Mouse (Mus musculus): ENCODE results near the gene Slc31a1. TPM values are rescaled to one million over a fixed set of nuclear protein-coding genes. Genes with fewer than 3 reads are reported as not detected.

The Slc31a1 gene
- total and polyA plus RNA-seq, 2 experiments from 2014 or later: 17.8 to 35.1 TPM

DNA sequence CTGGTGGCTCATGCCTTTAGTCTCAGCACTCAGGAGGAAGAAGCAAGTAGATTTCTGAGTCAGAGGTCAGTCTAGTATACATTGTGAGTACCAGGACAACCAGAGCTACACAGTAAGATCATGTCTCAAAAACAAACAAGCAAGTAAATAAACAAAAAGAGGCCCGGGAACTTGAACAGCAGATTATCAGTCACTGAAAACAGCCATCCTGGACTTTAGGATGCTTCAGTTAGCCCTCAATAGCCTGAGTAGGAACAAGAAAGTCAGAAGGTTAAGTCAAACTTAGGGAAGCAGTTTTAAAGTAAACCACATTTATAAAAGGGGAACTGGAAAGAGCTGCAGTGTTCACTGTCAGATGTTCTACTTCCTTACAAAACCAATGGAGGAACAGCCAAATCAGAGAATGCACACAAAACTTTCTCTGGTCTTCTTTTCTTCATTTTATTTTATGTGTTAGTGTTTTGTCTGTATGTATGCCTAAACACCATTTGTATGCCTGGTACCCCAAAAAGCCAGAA, 2.8 kb upstream of the Slc31a1 start:
- no peak overlapping the region for H3K4me3 ChIP-seq (ENCODE audit: low read depth, low read length)
- DNase-seq (ENCODE audit: low spot score) (no peak), ATAC-seq (ENCODE audit: insufficient read depth, low read depth) (no peak)
- no peaks in the 10 kb centered on the region for H3K9me3 ChIP-seq (replicated peaks; ENCODE audit: control insufficient read depth, low read length)
- no peak for TF ChIP-seq EP300 (IDR thresholded peaks at IDR 0.05; ENCODE audit: low read depth)
- TF ChIP-seq CTCF (IDR thresholded peaks at IDR 0.05; ENCODE audit: low read depth): no peak
- no peak overlapping the region for H3K4me2 ChIP-seq (ENCODE audit: low read depth, low read length)
- no peak overlapping the region for H3K27ac ChIP-seq (ENCODE audit: low read depth)
- H3K36me3 ChIP-seq (replicated peaks; ENCODE audit: control insufficient read depth, insufficient read depth, low read length): peaks cover 18% of the 10 kb centered on the region
- no peak overlapping the region for H3K9ac ChIP-seq (replicated peaks; ENCODE audit: low read depth, low read length)
- peaks cover 16% of the 10 kb centered on the region for H3K4me1 ChIP-seq (ENCODE audit: control insufficient read depth, insufficient read depth)
- no peaks in the 10 kb centered on the region for H3K27me3 ChIP-seq (ENCODE audit: control insufficient read depth, insufficient read depth, low read length)
- 83% methylated on average over 1 of the region's 1 CpGs for WGBS

DNA sequence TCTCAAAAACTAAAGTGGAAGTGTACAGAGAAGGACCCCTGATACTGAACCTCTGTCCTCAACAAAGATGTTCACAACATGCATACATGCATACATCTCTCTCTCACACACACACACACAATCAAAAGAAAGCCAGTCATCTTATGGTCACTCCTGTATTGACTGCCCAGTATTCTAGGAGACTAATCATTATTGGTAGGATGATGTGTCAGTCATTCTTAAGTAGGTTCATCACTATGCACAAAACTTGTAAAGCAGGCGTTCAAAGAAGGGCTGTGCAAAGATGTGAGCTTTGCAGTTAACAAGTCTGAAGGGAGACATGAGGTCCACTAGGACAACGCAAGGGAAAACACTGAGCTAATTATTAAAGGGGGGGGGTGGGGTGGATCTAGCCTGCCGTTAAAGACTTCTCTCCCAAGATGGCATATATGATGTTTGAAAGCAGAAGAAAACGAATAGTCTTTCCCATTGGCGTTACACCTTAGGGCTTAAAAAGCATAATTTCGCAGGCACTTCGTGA, 1.2 kb upstream of the Slc31a1 start:
- ATAC-seq (ENCODE audit: insufficient read depth, low read depth) (no peak), DNase-seq (ENCODE audit: low spot score) (no peak)
- H3K4me1 ChIP-seq (ENCODE audit: control insufficient read depth, insufficient read depth): peaks cover 16% of the 10 kb centered on the region
- no peak for TF ChIP-seq EP300 (IDR thresholded peaks at IDR 0.05; ENCODE audit: low read depth)
- H3K27ac ChIP-seq (ENCODE audit: low read depth): no peak overlapping the region
- no peaks in the 10 kb centered on the region for H3K9me3 ChIP-seq (replicated peaks; ENCODE audit: control insufficient read depth, low read length)
- peak overlapping the region; percentile 91 for H3K4me3 ChIP-seq (ENCODE audit: low read depth, low read length)
- no peaks in the 10 kb centered on the region for H3K27me3 ChIP-seq (ENCODE audit: control insufficient read depth, insufficient read depth, low read length)
- 43% methylated on average over 7 of the region's 7 CpGs for WGBS
- H3K4me2 ChIP-seq (ENCODE audit: low read depth, low read length): peak overlapping the region; percentile 76
- H3K36me3 ChIP-seq (replicated peaks; ENCODE audit: control insufficient read depth, insufficient read depth, low read length): peaks cover 18% of the 10 kb centered on the region
- peak overlapping the region; percentile 87 for H3K9ac ChIP-seq (replicated peaks; ENCODE audit: low read depth, low read length)

DNA sequence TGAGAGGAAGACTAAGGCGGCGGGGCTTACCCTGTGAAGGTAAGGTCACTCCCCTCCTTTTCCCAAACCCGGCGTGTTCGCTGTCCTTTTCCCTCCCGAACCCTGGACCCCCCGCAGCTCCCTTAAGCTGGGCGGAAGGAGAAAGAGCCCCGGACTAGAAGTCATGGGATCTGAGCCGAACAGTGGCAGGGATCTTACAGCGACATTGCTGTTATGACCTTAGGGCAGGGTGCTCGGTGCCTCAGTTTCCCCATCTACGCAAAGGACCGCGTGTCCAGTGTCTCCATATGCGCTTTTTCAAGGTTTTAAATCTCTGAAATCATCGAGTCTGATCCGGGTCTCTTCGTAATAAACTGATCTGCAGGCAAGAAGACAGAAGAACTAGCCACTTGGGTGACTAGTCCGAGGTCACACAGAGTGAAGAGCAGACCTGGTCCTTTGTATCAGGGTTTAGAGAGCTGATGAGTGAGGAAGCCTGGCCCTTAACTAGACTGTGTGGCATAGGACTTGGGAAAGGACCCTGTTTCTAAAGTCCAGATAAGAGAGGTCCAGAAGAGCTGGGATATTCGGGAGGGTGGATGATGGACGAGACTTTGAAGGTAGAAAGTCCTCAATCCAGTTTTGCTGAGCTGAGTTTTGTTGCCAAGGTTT, 403 bp downstream of the Slc31a1 start:
- peak; percentile 24; the same call in 1 of the 2 replicates for ATAC-seq (ENCODE audit: insufficient read depth, low read depth)
- DNase-seq (ENCODE audit: low spot score): no peak

DNA sequence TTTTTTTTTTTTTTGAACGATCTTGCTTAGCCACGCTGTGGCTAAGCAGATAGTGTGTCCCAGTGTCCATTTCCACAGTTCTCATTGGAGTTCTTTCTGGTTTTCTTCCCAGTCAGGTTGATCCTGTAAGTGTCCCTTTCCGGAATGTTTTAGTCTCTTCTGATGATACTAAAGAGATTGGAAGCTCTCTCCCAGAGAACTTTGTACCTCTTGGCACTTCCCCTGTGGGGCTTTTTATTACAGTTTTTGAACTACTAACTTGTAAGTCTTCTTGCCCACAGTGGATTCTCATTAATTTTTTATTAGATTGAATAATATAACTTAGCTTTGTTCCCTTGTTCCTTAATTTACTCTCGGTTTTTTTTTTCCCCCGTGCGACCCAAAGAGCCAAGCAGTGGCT, 1.0 kb downstream of the Slc31a1 start:
- H3K27me3 ChIP-seq (ENCODE audit: control insufficient read depth, insufficient read depth, low read length): no peaks in the 10 kb centered on the region
- H3K4me3 ChIP-seq (ENCODE audit: low read depth, low read length): peak overlapping the region; percentile 91
- peaks cover 11% of the 10 kb centered on the region for H3K36me3 ChIP-seq (replicated peaks; ENCODE audit: control insufficient read depth, insufficient read depth, low read length)
- H3K4me2 ChIP-seq (ENCODE audit: low read depth, low read length): peak overlapping the region; percentile 74
- H3K9ac ChIP-seq (replicated peaks; ENCODE audit: low read depth, low read length): peak overlapping the region; percentile 81
- DNase-seq (ENCODE audit: low spot score) (no peak), ATAC-seq (ENCODE audit: insufficient read depth, low read depth) (no peak)
- H3K4me1 ChIP-seq (ENCODE audit: control insufficient read depth, insufficient read depth): peaks cover 16% of the 10 kb centered on the region
- TF ChIP-seq CTCF (IDR thresholded peaks at IDR 0.05; ENCODE audit: low read depth) (no peak), EP300 (IDR thresholded peaks at IDR 0.05; ENCODE audit: low read depth) (no peak)
- H3K9me3 ChIP-seq (replicated peaks; ENCODE audit: control insufficient read depth, low read length): no peaks in the 10 kb centered on the region
- WGBS: 8% methylated on average over 6 of the region's 6 CpGs
- H3K27ac ChIP-seq (ENCODE audit: low read depth): peak overlapping the region; percentile 87

More for the DNA sequence above, 403 bp downstream of the Slc31a1 start:
- H3K27me3 ChIP-seq (ENCODE audit: control insufficient read depth, insufficient read depth, low read length): no peaks in the 10 kb centered on the region
- under 1% methylated on average over 20 of the region's 22 CpGs for WGBS
- peak overlapping the region; percentile 74 for H3K4me2 ChIP-seq (ENCODE audit: low read depth, low read length)
- peaks cover 18% of the 10 kb centered on the region for H3K36me3 ChIP-seq (replicated peaks; ENCODE audit: control insufficient read depth, insufficient read depth, low read length)
- peak overlapping the region; percentile 81 for H3K9ac ChIP-seq (replicated peaks; ENCODE audit: low read depth, low read length)
- TF ChIP-seq CTCF (IDR thresholded peaks at IDR 0.05; ENCODE audit: low read depth) (no peak), EP300 (IDR thresholded peaks at IDR 0.05; ENCODE audit: low read depth) (no peak)
- peak overlapping the region; percentile 91 for H3K4me3 ChIP-seq (ENCODE audit: low read depth, low read length)
- no peaks in the 10 kb centered on the region for H3K9me3 ChIP-seq (replicated peaks; ENCODE audit: control insufficient read depth, low read length)
- peak overlapping the region; percentile 87 for H3K27ac ChIP-seq (ENCODE audit: low read depth)
- peaks cover 16% of the 10 kb centered on the region for H3K4me1 ChIP-seq (ENCODE audit: control insufficient read depth, insufficient read depth)

DNA sequence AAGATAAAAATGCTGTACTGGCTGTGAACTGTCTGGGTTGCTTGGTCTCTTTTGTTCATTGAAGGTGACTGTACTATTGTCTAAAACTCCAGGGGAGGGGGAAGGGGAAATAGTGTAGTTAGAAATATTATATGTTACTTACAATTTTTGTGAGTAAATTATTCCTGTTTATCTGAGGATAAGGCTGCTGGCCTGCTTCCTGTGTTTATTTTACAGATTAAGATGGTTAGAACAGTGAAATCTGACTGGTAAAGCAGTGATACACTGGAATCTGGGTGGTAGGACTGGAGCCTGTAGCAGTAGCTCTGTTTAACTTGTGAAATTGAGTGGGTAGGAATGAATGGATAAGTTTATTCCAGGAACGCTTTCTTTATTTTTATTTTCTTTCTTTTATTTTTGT, 1.5 kb downstream of the Slc31a1 start:
- WGBS: 78% methylated on average over 1 of the region's 1 CpGs

More for the DNA sequence above, 1.5 kb downstream of the Slc31a1 start:
- Histone ChIP-seq H3K9ac (replicated peaks; ENCODE audit: low read depth, low read length) (peak overlapping the region; percentile 81), H3K9me3 (replicated peaks; ENCODE audit: control insufficient read depth, low read length) (no peaks in the 10 kb centered on the region), H3K36me3 (replicated peaks; ENCODE audit: control insufficient read depth, insufficient read depth, low read length) (peaks cover 7% of the 10 kb centered on the region), H3K27ac (ENCODE audit: low read depth) (peak overlapping the region; percentile 87; the same call in 1 of the 2 replicates), H3K27me3 (ENCODE audit: control insufficient read depth, insufficient read depth, low read length) (no peaks in the 10 kb centered on the region), H3K4me3 (ENCODE audit: low read depth, low read length) (peak overlapping the region; percentile 91), H3K4me2 (ENCODE audit: low read depth, low read length) (peak overlapping the region; percentile 74), H3K4me1 (ENCODE audit: control insufficient read depth, insufficient read depth) (peaks cover 16% of the 10 kb centered on the region)
- ATAC-seq (ENCODE audit: insufficient read depth, low read depth) (no peak), DNase-seq (ENCODE audit: low spot score) (no peak)
- TF ChIP-seq EP300 (IDR thresholded peaks at IDR 0.05; ENCODE audit: low read depth): no peak
- TF ChIP-seq CTCF (IDR thresholded peaks at IDR 0.05; ENCODE audit: low read depth): no peak
